Mouse (Mus musculus) CH12.LX (cell line): ENCODE results near the gene Cdc14b.

ENCODE experiments used
- CHD2 ChIP-seq: IDR thresholded peaks from 2 replicates; pipeline ENCODE4 v1.6.1; 2011; ENCODE audit warnings: low read length, improper control_type of control experiment
- CTCF ChIP-seq, 2 experiments: IDR thresholded peaks in 1 of 2; conservative IDR thresholded peaks in 1 of 2; 2 replicates each; pipeline ENCODE4 v1.5.1; 2011 to 2012; ENCODE audit warnings: low read depth in 2 of 2, low read length in 2 of 2, improper control_type of control experiment in 1 of 2, inconsistent platforms in 1 of 2, mild to moderate bottlenecking in 1 of 2, moderate library complexity in 1 of 2
- MAZ ChIP-seq: IDR thresholded peaks from 2 replicates; pipeline ENCODE4 v1.6.1; 2012; ENCODE audit warnings: low read depth, mild to moderate bottlenecking, inconsistent platforms, low read length, improper control_type of control experiment, moderate library complexity
- MXI1 ChIP-seq: IDR thresholded peaks from 2 replicates; pipeline ENCODE4 v1.6.1; 2011; ENCODE audit warnings: mild to moderate bottlenecking, low read depth, low read length, improper control_type of control experiment
- PAX5 ChIP-seq: IDR thresholded peaks from 2 replicates; pipeline ENCODE4 v1.6.1; 2012; ENCODE audit warnings: low read length, inconsistent platforms, mixed read lengths
- SMC3 ChIP-seq: IDR thresholded peaks from 2 replicates; pipeline ENCODE4 v1.6.1; 2011; ENCODE audit warnings: low read depth, low read length, improper control_type of control experiment
- ZNF384 ChIP-seq: IDR thresholded peaks from 2 replicates; pipeline ENCODE4 v1.6.1; 2012; ENCODE audit warnings: low read depth, low read length, improper control_type of control experiment, inconsistent platforms

DNA sequence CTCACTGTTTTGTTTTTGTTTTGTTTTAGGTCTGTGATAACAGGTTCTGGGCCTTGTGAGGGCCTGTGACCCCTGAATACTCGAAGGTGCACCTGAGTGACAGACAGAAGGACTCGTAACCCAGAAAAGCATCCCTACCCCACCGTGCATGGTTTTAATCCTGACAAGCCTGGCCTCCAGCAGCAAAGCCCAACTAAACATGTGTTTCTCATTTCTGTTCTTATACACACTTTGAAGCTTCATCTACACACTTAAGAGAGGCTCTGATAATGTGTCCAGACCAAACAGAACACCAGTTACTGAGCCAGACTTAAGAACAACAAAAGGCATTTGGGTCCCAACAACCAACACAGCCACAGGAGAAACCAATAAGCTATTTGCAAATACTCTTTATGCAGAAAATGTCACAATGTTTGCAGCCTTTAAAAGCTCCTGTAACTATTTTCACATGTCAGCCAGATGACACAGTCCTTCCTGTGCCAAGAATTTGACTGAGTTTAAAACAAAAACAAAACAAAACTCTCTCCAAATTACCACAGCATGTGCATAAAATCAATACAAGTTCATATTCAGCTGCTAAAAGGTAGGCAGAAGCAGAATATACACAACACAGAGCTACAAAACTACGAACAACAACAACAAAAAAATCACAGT is 39.9 kb downstream of the Cdc14b start:
- TF ChIP-seq MAZ (no peak), MXI1 (no peak), PAX5 (no peak), CHD2 (no peak), SMC3 (no peak), CTCF (conservative IDR thresholded peaks at IDR 0.05 in 1 of 2, IDR thresholded peaks at IDR 0.05 in 1 of 2; ENCODE audit: low read depth in 2 of 2, low read length in 2 of 2) (no peak), ZNF384 (no peak)
